Mouse (Mus musculus): ENCODE results near the gene Pitx2. TPM values are rescaled to one million over a fixed set of nuclear protein-coding genes. Genes with fewer than 3 reads are reported as not detected.

Gene Pitx2
- 0.19 and 0.26 TPM in 2 replicates for polyA plus RNA-seq (2012; rRNA removed)

DNA sequence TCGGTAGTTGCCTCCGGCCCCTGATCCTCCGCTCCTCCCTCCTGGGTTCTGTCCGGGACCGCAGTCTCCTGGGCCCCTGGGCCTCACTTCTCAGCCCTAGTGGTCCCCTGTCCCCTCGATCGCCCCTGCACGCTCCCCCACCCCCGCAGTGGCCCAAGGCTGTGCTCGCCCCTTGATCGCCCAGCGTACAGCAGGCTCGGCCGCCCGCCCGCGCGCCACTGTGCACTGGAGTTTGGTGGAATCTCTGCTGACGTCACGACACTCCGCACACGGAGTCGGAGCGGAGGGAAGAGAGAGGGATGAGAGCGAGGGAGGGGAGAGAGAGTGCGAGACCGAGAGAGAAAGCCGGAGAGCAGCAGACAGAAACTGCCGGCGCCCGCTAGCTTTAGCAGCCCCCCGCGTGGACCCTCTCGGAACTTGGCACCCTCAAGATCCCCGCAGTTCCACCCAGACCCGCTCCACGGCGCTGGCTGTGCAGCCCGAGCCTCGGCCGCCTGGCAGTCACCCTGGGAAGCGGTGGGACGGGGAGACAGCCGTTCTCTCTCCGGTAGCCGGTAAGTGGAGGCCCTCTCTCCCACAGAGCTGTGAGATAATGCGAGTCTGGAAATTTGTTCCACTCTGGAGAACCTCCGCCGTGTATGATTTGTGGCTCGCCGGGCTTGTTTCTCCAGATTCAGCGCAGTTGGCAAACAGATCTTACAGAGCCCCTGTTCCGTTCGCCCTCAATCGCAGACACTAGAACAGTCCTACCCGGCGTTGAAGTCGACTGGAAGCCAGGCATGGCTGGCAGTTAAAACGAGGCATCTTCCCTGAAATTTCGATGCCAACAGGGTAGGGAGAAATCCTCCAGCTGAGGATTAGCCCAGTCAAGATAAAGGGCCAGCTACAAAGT is at the start of gene Pitx2:
TSS of gene Pitx2 (plus strand) at position 270 of the 892 bp plus-strand sequence.
- 6% methylated on average over 60 of the region's 60 CpGs for WGBS
- no peak within 1 kb of the TSS for H3K27ac ChIP-seq (ENCODE audit: control insufficient read depth, insufficient read depth, low read length)
- DNase-seq = no peak
- TF ChIP-seq POLR2A (IDR thresholded peaks at IDR 0.05; ENCODE audit: control insufficient read depth, extremely low read depth, insufficient read depth, low read length, poor library complexity) = no peak
- TF ChIP-seq CTCF (IDR thresholded peaks at IDR 0.05; ENCODE audit: borderline replicate concordance, control insufficient read depth, extremely low read depth, insufficient read depth, low read length, poor library complexity) = no peak
- no peaks in the 10 kb centered on the region for H3K36me3 ChIP-seq (ENCODE audit: control insufficient read depth, insufficient read depth, low read length)
- H3K4me1 ChIP-seq (replicated peaks; ENCODE audit: control insufficient read depth, insufficient read depth, low read length) = no peaks in the 10 kb centered on the region
- H3K4me3 ChIP-seq (ENCODE audit: control insufficient read depth, insufficient read depth, low read length) = no peak within 1 kb of the TSS
- peaks cover 38% of the 10 kb centered on the region for H3K27me3 ChIP-seq (ENCODE audit: control insufficient read depth, insufficient read depth, low read length)

DNA sequence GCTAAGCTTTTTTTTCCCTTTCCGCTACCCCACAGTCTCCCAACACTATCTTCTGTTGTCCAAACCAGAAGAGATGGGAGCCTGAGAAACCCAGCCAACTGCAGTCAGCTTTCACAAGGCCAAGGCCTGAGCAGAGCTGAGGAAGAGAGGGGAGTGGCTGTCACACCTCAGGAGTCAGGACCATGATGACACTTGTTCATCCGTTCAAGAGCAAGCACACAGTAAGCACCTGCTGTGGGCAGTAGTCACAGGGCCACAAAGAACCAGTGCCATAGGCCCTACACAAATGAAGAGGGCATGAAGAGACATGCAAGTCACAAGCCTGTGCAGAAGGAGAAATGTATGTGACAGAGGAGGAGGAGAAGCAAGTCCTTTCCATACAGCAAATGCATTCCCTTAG is 49.7 kb upstream of the Pitx2 start:
- Histone ChIP-seq H3K36me3 (ENCODE audit: control insufficient read depth, insufficient read depth, low read length) (no peaks in the 10 kb centered on the region), H3K4me3 (ENCODE audit: control insufficient read depth, insufficient read depth, low read length) (no peak overlapping the region), H3K4me1 (replicated peaks; ENCODE audit: control insufficient read depth, insufficient read depth, low read length) (no peaks in the 10 kb centered on the region), H3K27me3 (ENCODE audit: control insufficient read depth, insufficient read depth, low read length) (no peaks in the 10 kb centered on the region), H3K27ac (ENCODE audit: control insufficient read depth, insufficient read depth, low read length) (no peak overlapping the region)
- DNase-seq = no peak
- TF ChIP-seq POLR2A (IDR thresholded peaks at IDR 0.05; ENCODE audit: control insufficient read depth, extremely low read depth, insufficient read depth, low read length, poor library complexity) (no peak), CTCF (IDR thresholded peaks at IDR 0.05; ENCODE audit: borderline replicate concordance, control insufficient read depth, extremely low read depth, insufficient read depth, low read length, poor library complexity) (no peak)
- WGBS = 92% methylated on average over 2 of the region's 2 CpGs

DNA sequence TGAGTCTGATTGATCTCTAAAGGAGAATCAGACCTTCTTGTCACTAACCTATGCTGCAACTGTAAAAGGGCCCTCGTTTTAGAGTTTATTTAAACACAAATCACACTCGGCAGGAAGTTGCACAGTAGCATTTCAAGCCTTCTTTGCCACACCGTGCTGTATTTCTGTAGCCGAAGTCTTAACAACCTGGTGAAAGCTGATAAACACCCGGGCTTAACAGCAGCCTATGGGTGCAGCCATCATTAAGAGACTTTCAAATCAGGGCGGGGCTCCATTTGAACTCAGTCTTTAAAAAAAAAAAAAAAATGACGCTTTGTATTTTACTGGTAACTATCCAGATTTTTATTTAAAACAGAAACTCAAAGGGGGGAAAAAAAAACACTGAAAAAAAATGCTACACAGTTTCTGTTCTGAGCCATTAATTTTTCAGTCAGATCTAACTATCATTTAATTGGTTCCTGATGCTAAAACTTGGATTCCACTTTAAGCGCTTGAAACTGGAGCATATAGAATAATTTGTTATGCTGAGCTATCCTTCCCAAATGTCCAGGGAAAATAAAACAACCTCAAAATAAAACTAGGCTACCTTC is 48.5 kb upstream of the Pitx2 start:
- Histone ChIP-seq H3K4me1 (replicated peaks; ENCODE audit: control insufficient read depth, insufficient read depth, low read length) (no peaks in the 10 kb centered on the region), H3K36me3 (ENCODE audit: control insufficient read depth, insufficient read depth, low read length) (no peaks in the 10 kb centered on the region), H3K27me3 (ENCODE audit: control insufficient read depth, insufficient read depth, low read length) (no peaks in the 10 kb centered on the region), H3K4me3 (ENCODE audit: control insufficient read depth, insufficient read depth, low read length) (no peak overlapping the region), H3K27ac (ENCODE audit: control insufficient read depth, insufficient read depth, low read length) (no peak overlapping the region)
- DNase-seq = no peak
- no peak for TF ChIP-seq POLR2A (IDR thresholded peaks at IDR 0.05; ENCODE audit: control insufficient read depth, extremely low read depth, insufficient read depth, low read length, poor library complexity)
- TF ChIP-seq CTCF (IDR thresholded peaks at IDR 0.05; ENCODE audit: borderline replicate concordance, control insufficient read depth, extremely low read depth, insufficient read depth, low read length, poor library complexity) = no peak
- 52% methylated on average over 8 of the region's 8 CpGs for WGBS

DNA sequence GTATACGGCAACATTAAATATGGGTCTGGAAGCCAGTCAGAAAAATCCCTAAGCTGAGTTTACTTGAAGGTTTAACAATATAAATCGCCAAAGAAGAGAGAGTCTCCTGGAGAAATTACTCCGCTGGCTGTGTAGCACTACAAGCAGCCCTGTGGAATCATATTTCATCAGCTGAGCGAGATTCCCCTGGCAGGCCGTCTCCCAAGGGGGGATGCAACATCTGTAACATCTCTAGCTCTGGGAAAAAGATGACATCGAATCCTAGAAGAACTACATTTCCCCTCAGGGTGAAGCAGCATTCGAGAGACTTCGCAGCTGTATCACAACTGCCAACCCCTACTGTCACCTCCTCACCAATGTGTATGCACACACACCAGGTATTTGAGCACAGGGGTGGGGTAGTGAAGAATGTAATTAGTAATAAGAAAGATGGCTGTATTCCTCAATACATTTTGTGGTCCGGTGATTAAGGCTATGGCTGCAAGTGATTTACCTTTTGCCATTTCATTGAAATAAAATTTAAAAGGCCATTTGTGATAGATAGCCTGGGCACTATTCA is 40.8 kb upstream of the Pitx2 start:
- Histone ChIP-seq H3K4me1 (replicated peaks; ENCODE audit: control insufficient read depth, insufficient read depth, low read length) (no peaks in the 10 kb centered on the region), H3K4me3 (ENCODE audit: control insufficient read depth, insufficient read depth, low read length) (no peak overlapping the region), H3K27ac (ENCODE audit: control insufficient read depth, insufficient read depth, low read length) (no peak overlapping the region), H3K27me3 (ENCODE audit: control insufficient read depth, insufficient read depth, low read length) (no peaks in the 10 kb centered on the region), H3K36me3 (ENCODE audit: control insufficient read depth, insufficient read depth, low read length) (no peaks in the 10 kb centered on the region)
- no peak for DNase-seq
- WGBS = 75% methylated on average over 9 of the region's 9 CpGs
- TF ChIP-seq POLR2A (IDR thresholded peaks at IDR 0.05; ENCODE audit: control insufficient read depth, extremely low read depth, insufficient read depth, low read length, poor library complexity) (no peak), CTCF (IDR thresholded peaks at IDR 0.05; ENCODE audit: borderline replicate concordance, control insufficient read depth, extremely low read depth, insufficient read depth, low read length, poor library complexity) (no peak)

DNA sequence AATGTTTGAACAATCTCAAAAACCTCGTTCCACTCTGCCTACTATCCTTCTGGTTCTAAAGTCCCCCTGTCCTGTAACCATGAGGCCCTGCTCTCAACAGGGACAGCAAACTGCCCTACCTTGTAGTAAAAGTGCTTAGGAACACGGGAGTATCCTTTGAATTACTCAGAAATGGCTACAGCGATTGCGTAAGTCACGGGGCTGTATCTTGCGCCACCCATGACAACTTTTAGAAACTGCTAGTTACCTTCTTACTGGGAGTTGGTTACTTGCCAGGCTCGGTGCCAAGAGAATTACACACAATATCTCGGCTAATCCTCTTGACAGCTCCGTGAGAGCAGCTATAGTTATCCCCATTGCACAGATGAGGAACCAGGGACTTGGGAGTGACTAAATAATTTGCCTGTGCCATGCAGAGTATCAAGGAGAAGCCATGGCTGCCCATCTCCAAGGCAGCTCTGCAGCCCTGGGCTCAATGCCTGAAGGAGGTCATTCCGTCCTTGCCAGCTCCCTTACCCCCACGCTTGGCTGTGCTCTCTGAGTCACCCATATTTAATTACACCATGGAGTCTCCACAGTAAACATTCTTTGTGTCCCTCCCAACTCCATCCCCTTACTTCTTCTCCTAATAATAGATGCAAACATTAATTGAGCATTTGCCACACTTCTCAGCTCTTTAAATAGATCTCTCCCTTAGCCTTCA is 38.2 kb upstream of the Pitx2 start:
- DNase-seq = no peak
- no peak for TF ChIP-seq POLR2A (IDR thresholded peaks at IDR 0.05; ENCODE audit: control insufficient read depth, extremely low read depth, insufficient read depth, low read length, poor library complexity)
- no peak for TF ChIP-seq CTCF (IDR thresholded peaks at IDR 0.05; ENCODE audit: borderline replicate concordance, control insufficient read depth, extremely low read depth, insufficient read depth, low read length, poor library complexity)
- Histone ChIP-seq H3K27me3 (ENCODE audit: control insufficient read depth, insufficient read depth, low read length) (no peaks in the 10 kb centered on the region), H3K4me3 (ENCODE audit: control insufficient read depth, insufficient read depth, low read length) (no peak overlapping the region), H3K36me3 (ENCODE audit: control insufficient read depth, insufficient read depth, low read length) (no peaks in the 10 kb centered on the region), H3K4me1 (replicated peaks; ENCODE audit: control insufficient read depth, insufficient read depth, low read length) (no peaks in the 10 kb centered on the region), H3K27ac (ENCODE audit: control insufficient read depth, insufficient read depth, low read length) (no peak overlapping the region)
- WGBS = 88% methylated on average over 11 of the region's 11 CpGs

DNA sequence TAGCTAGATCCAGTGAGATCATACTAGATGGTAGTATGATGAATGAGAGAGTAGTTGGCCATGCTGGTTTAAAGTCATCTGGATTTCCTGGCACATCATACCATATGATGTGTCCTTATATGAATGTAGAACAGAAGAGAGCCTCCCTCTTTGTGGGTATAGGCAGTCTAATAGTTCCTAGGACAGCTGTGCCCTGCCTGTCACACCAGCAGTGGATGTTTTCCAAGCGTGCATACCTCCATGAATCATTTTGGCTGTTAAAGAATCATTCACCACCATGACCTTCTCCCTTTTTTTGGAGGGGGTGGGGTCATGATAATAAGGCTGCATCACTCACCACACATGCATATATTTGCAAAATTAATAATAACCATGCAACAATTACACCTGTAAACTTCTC is 35.4 kb upstream of the Pitx2 start:
- no peak overlapping the region for H3K4me3 ChIP-seq (ENCODE audit: control insufficient read depth, insufficient read depth, low read length)
- WGBS = 83% methylated on average over 1 of the region's 1 CpGs
- H3K36me3 ChIP-seq (ENCODE audit: control insufficient read depth, insufficient read depth, low read length) = no peaks in the 10 kb centered on the region
- TF ChIP-seq CTCF (IDR thresholded peaks at IDR 0.05; ENCODE audit: borderline replicate concordance, control insufficient read depth, extremely low read depth, insufficient read depth, low read length, poor library complexity) = no peak
- no peak for TF ChIP-seq POLR2A (IDR thresholded peaks at IDR 0.05; ENCODE audit: control insufficient read depth, extremely low read depth, insufficient read depth, low read length, poor library complexity)
- DNase-seq = no peak
- H3K4me1 ChIP-seq (replicated peaks; ENCODE audit: control insufficient read depth, insufficient read depth, low read length) = no peaks in the 10 kb centered on the region
- no peaks in the 10 kb centered on the region for H3K27me3 ChIP-seq (ENCODE audit: control insufficient read depth, insufficient read depth, low read length)
- H3K27ac ChIP-seq (ENCODE audit: control insufficient read depth, insufficient read depth, low read length) = no peak overlapping the region
